Mouse (Mus musculus) heart, embryonic 16.5 days (tissue): ENCODE measurements around the gene Il1rl2. TPM values are rescaled to one million over a fixed set of nuclear protein-coding genes. Genes with fewer than 3 reads are reported as not detected.

Experiments
- ATAC-seq: fragments of 200-750 bp; cut with Nextera tagmentation; replicated peaks from 2 replicates; pipeline ENCODE4 v1.8.0; 2017; ENCODE audit warnings: moderate number of reproducible peaks; ENCODE audit not compliant: insufficient read depth, low FRiP score; ENCODE audit errors: extremely low read depth
- H3K27ac ChIP-seq: fragments of 300-500 bp; sonication (generic); 2 replicates; pipeline ENCODE4 v1.5.1; 2014; ENCODE audit warnings: mild to moderate bottlenecking, low read length, control low read depth, moderate library complexity
- H3K27me3 ChIP-seq: fragments of 300-500 bp; sonication (generic); 2 replicates; pipeline ENCODE4 v1.6.1; 2014; ENCODE audit warnings: low read length, mixed read lengths; ENCODE audit not compliant: control insufficient read depth, insufficient read depth
- H3K36me3 ChIP-seq: fragments of 300-500 bp; sonication (generic); 2 replicates; pipeline ENCODE4 v1.6.1; 2014; ENCODE audit not compliant: control insufficient read depth, insufficient read depth
- H3K4me1 ChIP-seq: fragments of 300-500 bp; sonication (generic); 2 replicates; pipeline ENCODE4 v1.6.1; 2014; ENCODE audit warnings: low read length, mixed read lengths; ENCODE audit not compliant: control insufficient read depth, insufficient read depth
- H3K4me2 ChIP-seq: fragments of 300-500 bp; sonication (generic); 2 replicates; pipeline ENCODE4 v1.6.1; 2014; ENCODE audit warnings: low read depth, mild to moderate bottlenecking, control low read depth, low read length
- H3K4me3 ChIP-seq: fragments of 300-500 bp; sonication (generic); 2 replicates; pipeline ENCODE4 v1.5.1; 2014; ENCODE audit warnings: mild to moderate bottlenecking, control low read depth, low read length
- H3K9ac ChIP-seq: fragments of 300-500 bp; sonication (generic); 2 replicates; pipeline ENCODE4 v1.6.1; 2014; ENCODE audit warnings: low read length, control low read depth
- H3K9me3 ChIP-seq: fragments of 300-500 bp; sonication (generic); replicated peaks from 2 replicates; pipeline ENCODE4 v1.6.1; 2016; ENCODE audit warnings: low read length; ENCODE audit not compliant: control insufficient read depth
- WGBS: fragments of 180-500 bp; shearing (Covaris S2); extraction: QIAGEN DNeasy Blood & Tissue Kit; methylation state at CpG from one replicate; pipeline ENCODE4 v1.1.7; 2014; 5-methylcytosine and 5-hydroxymethylcytosine counted together
- polyA plus RNA-seq: library from polyadenylated mRNA; unstranded; fragments of >200 nt; fragmentation: Nextera tagmentation; extraction: Ambion mirVana; gene quantifications from 2 replicates; pipeline ENCODE4 v1.2.1, GENCODE M21; 2015

Il1rl2 gene
- 5.2 and 5.4 TPM in 2 replicates for polyA plus RNA-seq

- H3K9ac ChIP-seq, result peak within 1 kb of the TSS; percentile 71
- peak within 1 kb of the TSS; percentile 81 for H3K4me2 ChIP-seq
- no peaks in the 10 kb centered on the region for H3K36me3 ChIP-seq
- ATAC-seq, result peak; percentile 57; the same call in 1 of the 2 replicates
- no peak within 1 kb of the TSS for H3K27ac ChIP-seq
- WGBS, result 37% methylated on average over 6 of the region's 6 CpGs
- H3K4me3 ChIP-seq, result peak within 1 kb of the TSS; percentile 53
- peaks cover 5% of the 10 kb centered on the region for H3K4me1 ChIP-seq
- H3K27me3 ChIP-seq, result peaks cover 6% of the 10 kb centered on the region; the same call in 1 of the 2 replicates
- H3K9me3 ChIP-seq, result no peaks in the 10 kb centered on the region
These were observed at the start of gene Il1rl2 for GRCm38 (mm10) chr1:40324457-40324856. TSS of gene Il1rl2 (plus strand) at chr1:40324610.

GRCm38 (mm10) chr1:40275285-40276013 is 49.0 kb upstream of the Il1rl2 start:
- no peaks in the 10 kb centered on the region for H3K9me3 ChIP-seq
- H3K4me2 ChIP-seq, result peak overlapping the region; percentile 27; the same call in 1 of the 2 replicates
- H3K27me3 ChIP-seq, result no peaks in the 10 kb centered on the region
- no peaks in the 10 kb centered on the region; the same call in 1 of the 2 replicates for H3K4me1 ChIP-seq
- no peak for ATAC-seq
- no peak overlapping the region for H3K4me3 ChIP-seq
- WGBS, result 56% methylated on average over 10 of the region's 10 CpGs
- H3K9ac ChIP-seq, result no peak overlapping the region
- H3K27ac ChIP-seq, result peak overlapping the region; percentile 51
- H3K36me3 ChIP-seq, result no peaks in the 10 kb centered on the region

- no peak overlapping the region for H3K4me3 ChIP-seq
- peaks cover 2% of the 10 kb centered on the region; the same call in 1 of the 2 replicates for H3K4me1 ChIP-seq
- H3K27ac ChIP-seq, result no peak overlapping the region
- 0 out of 2 replicates have a peak, but pooled peaks cover 3% of the 10 kb centered on the region for H3K36me3 ChIP-seq
- H3K4me2 ChIP-seq, result no peak overlapping the region
- no peak overlapping the region for H3K9ac ChIP-seq
- H3K27me3 ChIP-seq, result no peaks in the 10 kb centered on the region
- ATAC-seq, result no peak
- WGBS, result 76% methylated on average over 4 of the region's 4 CpGs
- no peaks in the 10 kb centered on the region for H3K9me3 ChIP-seq
These were observed 46.5 kb upstream of the Il1rl2 start for GRCm38 (mm10) chr1:40277944-40278343.

- ATAC-seq, result no peak
- 79% methylated on average over 2 of the region's 2 CpGs for WGBS
These were observed 45.7 kb upstream of the Il1rl2 start for GRCm38 (mm10) chr1:40278720-40279119.

GRCm38 (mm10) chr1:40279182-40279743 is 45.1 kb upstream of the Il1rl2 start:
- ATAC-seq, result no peak

More at GRCm38 (mm10) chr1:40278720-40279119, 45.7 kb upstream of the Il1rl2 start:
- no peak overlapping the region for H3K9ac ChIP-seq
- H3K27me3 ChIP-seq, result no peaks in the 10 kb centered on the region
- H3K4me3 ChIP-seq, result no peak overlapping the region
- peaks cover 2% of the 10 kb centered on the region; the same call in 1 of the 2 replicates for H3K4me1 ChIP-seq
- H3K27ac ChIP-seq, result no peak overlapping the region
- 0 out of 2 replicates have a peak, but pooled peaks cover 3% of the 10 kb centered on the region for H3K36me3 ChIP-seq
- no peaks in the 10 kb centered on the region for H3K9me3 ChIP-seq
- H3K4me2 ChIP-seq, result no peak overlapping the region

GRCm38 (mm10) chr1:40281950-40282349 is 42.5 kb upstream of the Il1rl2 start:
- Histone ChIP-seq H3K9me3 (no peaks in the 10 kb centered on the region), H3K4me2 (no peak overlapping the region), H3K27ac (no peak overlapping the region), H3K4me3 (no peak overlapping the region), H3K9ac (no peak overlapping the region), H3K27me3 (no peaks in the 10 kb centered on the region), H3K4me1 (peaks cover 2% of the 10 kb centered on the region; the same call in 1 of the 2 replicates), H3K36me3 (0 out of 2 replicates have a peak, but pooled peaks cover 3% of the 10 kb centered on the region)
- WGBS, result 65% methylated on average over 4 of the region's 4 CpGs
- ATAC-seq, result no peak

More at GRCm38 (mm10) chr1:40279182-40279743, 45.1 kb upstream of the Il1rl2 start:
- no peaks in the 10 kb centered on the region for H3K27me3 ChIP-seq
- H3K4me1 ChIP-seq, result peaks cover 2% of the 10 kb centered on the region; the same call in 1 of the 2 replicates
- H3K4me3 ChIP-seq, result no peak overlapping the region
- H3K9me3 ChIP-seq, result no peaks in the 10 kb centered on the region
- 79% methylated on average over 11 of the region's 11 CpGs for WGBS
- H3K27ac ChIP-seq, result no peak overlapping the region
- no peak overlapping the region for H3K9ac ChIP-seq
- 0 out of 2 replicates have a peak, but pooled peaks cover 3% of the 10 kb centered on the region for H3K36me3 ChIP-seq
- H3K4me2 ChIP-seq, result no peak overlapping the region

GRCm38 (mm10) chr1:40282394-40282793 is 42.0 kb upstream of the Il1rl2 start:
- Histone ChIP-seq H3K27me3 (no peaks in the 10 kb centered on the region), H3K4me1 (peaks cover 2% of the 10 kb centered on the region; the same call in 1 of the 2 replicates), H3K9ac (no peak overlapping the region), H3K9me3 (no peaks in the 10 kb centered on the region), H3K36me3 (0 out of 2 replicates have a peak, but pooled peaks cover 3% of the 10 kb centered on the region), H3K27ac (no peak overlapping the region), H3K4me2 (no peak overlapping the region), H3K4me3 (no peak overlapping the region)
- no peak for ATAC-seq
- WGBS, result 63% methylated on average over 3 of the region's 3 CpGs

- H3K9ac ChIP-seq, result no peak overlapping the region
- ATAC-seq, result no peak
- H3K27me3 ChIP-seq, result no peaks in the 10 kb centered on the region
- H3K4me3 ChIP-seq, result no peak overlapping the region
- no peaks in the 10 kb centered on the region for H3K9me3 ChIP-seq
- no peak overlapping the region for H3K27ac ChIP-seq
- 57% methylated on average over 5 of the region's 5 CpGs for WGBS
- H3K36me3 ChIP-seq, result 0 out of 2 replicates have a peak, but pooled peaks cover 3% of the 10 kb centered on the region
- H3K4me2 ChIP-seq, result no peak overlapping the region
- H3K4me1 ChIP-seq, result peaks cover 4% of the 10 kb centered on the region; the same call in 1 of the 2 replicates
These were observed 40.4 kb upstream of the Il1rl2 start for GRCm38 (mm10) chr1:40283995-40284394.
